ENCODE assay signal across 7 mouse cellular contexts in genomic region chr5:123142161-123143157, GRCm38 (mm10). TPM values are rescaled to one million over a fixed set of nuclear protein-coding genes. Genes with fewer than 3 reads are reported as not detected.
DNase-seq lines count a peak whose midpoint lies in the region; ATAC-seq and TF ChIP-seq lines count a peak whose summit lies in the region.

Setd1b (plus strand) TSS chr5:123142193.

- H3K27me3 ChIP-seq in MEL (ENCODE audit: control insufficient read depth in 1 of 2, insufficient read depth in 2 of 2, low read length in 2 of 2), result no peaks in the 10 kb centered on the region
- no peaks in the 10 kb centered on the region for H3K27me3 ChIP-seq in kidney, embryonic 14.5 days (ENCODE audit: control insufficient read depth, insufficient read depth, low read length)
- H3K27me3 ChIP-seq in liver, embryonic 16.5 days (ENCODE audit: control insufficient read depth, insufficient read depth, low read depth, low read length), result no peaks in the 10 kb centered on the region

- H3K36me3 ChIP-seq in MEL (ENCODE audit: control insufficient read depth in 1 of 2, insufficient read depth in 2 of 2, low read length in 2 of 2), result peaks cover under 1 to 6% of the 10 kb centered on the region in 2 experiments; a peak in 3 of 4 replicates
- H3K36me3 ChIP-seq in kidney, embryonic 14.5 days (ENCODE audit: control insufficient read depth, insufficient read depth, low read length), result peaks cover 23% of the 10 kb centered on the region
- peaks cover 12% of the 10 kb centered on the region for H3K36me3 ChIP-seq in liver, embryonic 16.5 days (ENCODE audit: control insufficient read depth, insufficient read depth)

- peak within 1 kb of the TSS; percentile 100 for H3K4me2 ChIP-seq in kidney, embryonic 14.5 days (replicated peaks; ENCODE audit: low read depth, low read length)
- peak within 1 kb of the TSS; percentile 100 for H3K4me2 ChIP-seq in liver, embryonic 16.5 days (ENCODE audit: low read depth, low read length)

- TF ChIP-seq EP300 in MEL (IDR thresholded peaks at IDR 0.05; ENCODE audit: low read depth in 1 of 2, low read length in 2 of 2), result no peak

- TF ChIP-seq POLR2A in MEL (IDR thresholded peaks at IDR 0.05; ENCODE audit: control insufficient read depth in 1 of 2, insufficient read depth in 1 of 2, low read depth in 1 of 2, low read length in 2 of 2, poor library complexity in 1 of 2), result 0 out of 4 replicates have a peak, but pooled peaks of 1 of the 2 experiments have one; percentile 32

- peak; percentile 59 to 62 for DNase-seq in B cell, adult 2 months
- peak; percentile 75 for DNase-seq in MEL (ENCODE audit: low read depth, low spot score)
- DNase-seq in embryo, embryonic 10.5 days (ENCODE audit: low spot score), result peak; percentile 76
- peak; percentile 62 to 65 for DNase-seq in heart, adult 9 months (ENCODE audit: low spot score in 2 of 2)
- peak; percentile 43 for DNase-seq in ovary, postnatal 10 days (ENCODE audit: low spot score)

- ATAC-seq in kidney, embryonic 14.5 days (ENCODE audit: low FRiP score, low TSS enrichment), result no peak
- peak; percentile 41 for ATAC-seq in liver, embryonic 16.5 days (ENCODE audit: low read depth)

- H3K9me3 ChIP-seq in MEL (replicated peaks; ENCODE audit: insufficient read depth, low read length), result no peaks in the 10 kb centered on the region
- H3K9me3 ChIP-seq in kidney, embryonic 14.5 days (ENCODE audit: control insufficient read depth, low read length), result no peaks in the 10 kb centered on the region
- no peaks in the 10 kb centered on the region for H3K9me3 ChIP-seq in liver, embryonic 16.5 days (replicated peaks; ENCODE audit: control insufficient read depth, low read length)

- TF ChIP-seq CTCF in MEL (IDR thresholded peaks at IDR 0.05 in 2 of 3, conservative IDR thresholded peaks at IDR 0.05 in 1 of 3; ENCODE audit: control insufficient read depth in 1 of 3, insufficient read depth in 1 of 3, low read depth in 2 of 3, low read length in 3 of 3, poor library complexity in 1 of 3, severe bottlenecking in 1 of 3), result no peak

- peak within 1 kb of the TSS; percentile 99 for H3K27ac ChIP-seq in MEL (ENCODE audit: control insufficient read depth, low read depth, low read length)
- H3K27ac ChIP-seq in kidney, embryonic 14.5 days (ENCODE audit: low read depth, low read length), result peak within 1 kb of the TSS; percentile 100
- peak within 1 kb of the TSS; percentile 98 for H3K27ac ChIP-seq in liver, embryonic 16.5 days (ENCODE audit: low read length)

- peak within 1 kb of the TSS; percentile 84 to 93 for H3K4me3 ChIP-seq in MEL (ENCODE audit: control insufficient read depth in 1 of 2, insufficient read depth in 1 of 2, low read depth in 2 of 2, low read length in 2 of 2)
- H3K4me3 ChIP-seq in kidney, embryonic 14.5 days (ENCODE audit: low read length), result peak within 1 kb of the TSS; percentile 96
- H3K4me3 ChIP-seq in liver, embryonic 16.5 days (ENCODE audit: low read depth, low read length), result peak within 1 kb of the TSS; percentile 91

- under 1% methylated on average over 89 of the region's 103 CpGs for WGBS in kidney, embryonic 14.5 days
- under 1% methylated on average over 86 of the region's 103 CpGs for whole genome bisulfite sequencing in liver, embryonic 16.5 days (ENCODE audit: insufficient replicate concordance)

- no peak for TF ChIP-seq RAD21 in MEL (IDR thresholded peaks at IDR 0.05; ENCODE audit: low read depth, low read length)

- H3K79me2 ChIP-seq in MEL (ENCODE audit: control insufficient read depth, insufficient read depth, low read length, poor library complexity), result peaks cover 78% of the 10 kb centered on the region

- peaks cover 3% of the 10 kb centered on the region in 2 experiments; a peak in 2 of 4 replicates for H3K4me1 ChIP-seq in MEL (ENCODE audit: control insufficient read depth in 1 of 2, insufficient read depth in 2 of 2, low read length in 2 of 2)
- peaks cover 24% of the 10 kb centered on the region for H3K4me1 ChIP-seq in kidney, embryonic 14.5 days (ENCODE audit: control insufficient read depth, insufficient read depth, low read length)
- H3K4me1 ChIP-seq in liver, embryonic 16.5 days (ENCODE audit: control insufficient read depth, low read depth, low read length), result peaks cover 48% of the 10 kb centered on the region

- H3K9ac ChIP-seq in MEL (ENCODE audit: control insufficient read depth, low read depth, low read length, poor library complexity, severe bottlenecking), result peak within 1 kb of the TSS; percentile 98
- H3K9ac ChIP-seq in kidney, embryonic 14.5 days (ENCODE audit: low read depth, low read length), result peak within 1 kb of the TSS; percentile 100
- H3K9ac ChIP-seq in liver, embryonic 16.5 days (ENCODE audit: low read depth, low read length), result peak within 1 kb of the TSS; percentile 98

TF ChIP-seq in MEL, 35 proteins besides CTCF, POLR2A, EP300 and RAD21:
- TF ChIP-seq TCF12 (IDR thresholded peaks at IDR 0.05; ENCODE audit: low read depth, low read length) (0 out of 2 replicates have a peak, but pooled peaks have one; percentile 19), ZNF384 (IDR thresholded peaks at IDR 0.05; ENCODE audit: low read depth, low read length) (0 out of 2 replicates have a peak, but pooled peaks have one; percentile 25), NELFE (IDR thresholded peaks at IDR 0.05; ENCODE audit: low read depth, low read length) (peak; percentile 25; the same call in 1 of the 2 replicates), UBTF (IDR thresholded peaks at IDR 0.05; ENCODE audit: borderline replicate concordance, insufficient read depth, low read depth, low read length) (peak; percentile 39; the same call in 1 of the 2 replicates), MAZ (IDR thresholded peaks at IDR 0.05; ENCODE audit: low read depth, low read length) (0 out of 2 replicates have a peak, but pooled peaks have one; percentile 26), MXI1 (IDR thresholded peaks at IDR 0.05; ENCODE audit: low read depth, low read length) (0 out of 2 replicates have a peak, but pooled peaks have one; percentile 3), POLR2AphosphoS5 (IDR thresholded peaks at IDR 0.05; ENCODE audit: borderline replicate concordance, low read depth, low read length) (no peak), ZMIZ1 (IDR thresholded peaks at IDR 0.05; ENCODE audit: low read depth, low read length) (no peak)
TF ChIP-seq in MEL: peak in this region for 6.

RNA-seq across cellular contexts. Expression of gene Setd1b, which starts in this region (rescaled TPM):
- 3.0 and 4.1 TPM in 2 replicates for total RNA-seq in MEL (2012; rRNA removed)
- 10 to 100 TPM in 1 of 2 experiments, not detected in 1; 23.5 TPM for polyA plus RNA-seq in MEL (2012; ENCODE audit: insufficient read depth in 1 of 2, insufficient read length in 2 of 2, low read depth in 1 of 2, low replicate concordance in 2 of 2, missing spikeins in 1 of 2)
- 16.6 and 16.7 TPM in 2 replicates for polyA plus RNA-seq in kidney, embryonic 14.5 days (2014; fragmentation: Nextera tagmentation; extraction: Ambion mirVana)
- polyA plus RNA-seq in liver, embryonic 16.5 days (2015; fragmentation: Nextera tagmentation; extraction: Ambion mirVana), result 3.5 and 4.1 TPM in 2 replicates
